ENCODE assay signal across 8 mouse cellular contexts in the genomic region with DNA sequence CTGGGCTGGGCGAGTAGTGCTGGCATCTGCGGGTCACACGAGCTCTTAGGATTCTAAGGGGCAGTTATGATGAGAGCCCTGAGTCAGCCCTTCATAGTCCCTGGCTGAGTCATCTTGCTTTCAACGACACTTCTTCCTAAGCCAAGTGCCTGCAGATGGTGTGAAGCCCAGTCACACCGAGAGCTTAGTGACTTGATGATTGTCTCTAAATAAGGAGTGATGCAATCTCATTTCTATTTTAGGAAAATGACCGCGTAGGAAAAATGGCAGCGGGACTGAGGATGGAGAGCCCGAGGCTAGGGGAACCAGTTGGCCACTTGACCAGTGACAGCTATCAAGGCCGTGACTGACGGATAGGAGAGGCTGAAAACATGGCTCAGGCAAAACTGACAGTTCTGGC.
A peak's percentile ranks its signal among the peaks of the same experiment; 100 is the strongest.
DNase-seq lines count a peak whose midpoint lies in the region; ATAC-seq and TF ChIP-seq lines count a peak whose summit lies in the region.

No protein-coding gene starts in this region.

- TF ChIP-seq CTCF in heart, postnatal 0 days (IDR thresholded peaks at IDR 0.05; ENCODE audit: low read depth): no peak

- no peaks in the 10 kb centered on the region for H3K36me3 ChIP-seq in kidney, embryonic 15.5 days
- H3K36me3 ChIP-seq in ES-E14 (ENCODE audit: control insufficient read depth, insufficient read depth, low read length, poor library complexity, severe bottlenecking): no peaks in the 10 kb centered on the region
- no peaks in the 10 kb centered on the region for H3K36me3 ChIP-seq in embryonic facial prominence, embryonic 13.5 days
- H3K36me3 ChIP-seq in heart, postnatal 0 days (replicated peaks; ENCODE audit: control insufficient read depth, insufficient read depth, low read length): no peaks in the 10 kb centered on the region
- H3K36me3 ChIP-seq in midbrain, embryonic 16.5 days (ENCODE audit: control insufficient read depth, insufficient read depth, low read length): no peaks in the 10 kb centered on the region
- H3K36me3 ChIP-seq in kidney, embryonic 14.5 days (ENCODE audit: control insufficient read depth, insufficient read depth, low read length): no peaks in the 10 kb centered on the region

- H3K27ac ChIP-seq in kidney, embryonic 15.5 days: no peak overlapping the region
- H3K27ac ChIP-seq in ES-E14 (ENCODE audit: insufficient read depth, low read depth, low read length, poor library complexity, severe bottlenecking): no peak overlapping the region
- no peak overlapping the region for H3K27ac ChIP-seq in embryonic facial prominence, embryonic 13.5 days
- no peak overlapping the region for H3K27ac ChIP-seq in heart, postnatal 0 days (ENCODE audit: low read depth)
- H3K27ac ChIP-seq in midbrain, embryonic 16.5 days (ENCODE audit: low read length): no peak overlapping the region
- no peak overlapping the region for H3K27ac ChIP-seq in kidney, embryonic 14.5 days (ENCODE audit: low read depth, low read length)

- H3K9ac ChIP-seq in kidney, embryonic 15.5 days: no peak overlapping the region
- H3K9ac ChIP-seq in ES-E14 (ENCODE audit: insufficient read depth, low read depth, low read length, poor library complexity, severe bottlenecking): no peak overlapping the region
- H3K9ac ChIP-seq in embryonic facial prominence, embryonic 13.5 days: no peak overlapping the region
- H3K9ac ChIP-seq in heart, postnatal 0 days (replicated peaks; ENCODE audit: low read depth, low read length): no peak overlapping the region
- H3K9ac ChIP-seq in midbrain, embryonic 16.5 days (ENCODE audit: low read depth, low read length): no peak overlapping the region
- no peak overlapping the region for H3K9ac ChIP-seq in kidney, embryonic 14.5 days (ENCODE audit: low read depth, low read length)

- peak overlapping the region; percentile 59; the same call in 1 of the 2 replicates for H3K4me2 ChIP-seq in kidney, embryonic 15.5 days
- H3K4me2 ChIP-seq in embryonic facial prominence, embryonic 13.5 days: peak overlapping the region; percentile 56; the same call in 1 of the 2 replicates
- peak overlapping the region; percentile 52 for H3K4me2 ChIP-seq in heart, postnatal 0 days (ENCODE audit: low read depth, low read length)
- no peak overlapping the region; the same call in 1 of the 2 replicates for H3K4me2 ChIP-seq in midbrain, embryonic 16.5 days (ENCODE audit: low read length)
- H3K4me2 ChIP-seq in kidney, embryonic 14.5 days (replicated peaks; ENCODE audit: low read depth, low read length): no peak overlapping the region

- H3K27me3 ChIP-seq in kidney, embryonic 15.5 days: 0 out of 2 replicates have a peak, but pooled peaks cover 4% of the 10 kb centered on the region
- H3K27me3 ChIP-seq in embryonic facial prominence, embryonic 13.5 days: no peaks in the 10 kb centered on the region
- H3K27me3 ChIP-seq in heart, postnatal 0 days (ENCODE audit: control insufficient read depth, insufficient read depth, low read length): peaks cover 23% of the 10 kb centered on the region; the same call in 1 of the 2 replicates
- H3K27me3 ChIP-seq in midbrain, embryonic 16.5 days (ENCODE audit: control insufficient read depth, insufficient read depth, low read depth, low read length): no peaks in the 10 kb centered on the region
- no peaks in the 10 kb centered on the region for H3K27me3 ChIP-seq in kidney, embryonic 14.5 days (ENCODE audit: control insufficient read depth, insufficient read depth, low read length)

- ATAC-seq in kidney, embryonic 15.5 days (replicated peaks; ENCODE audit: low FRiP score): no peak
- ATAC-seq in embryonic facial prominence, embryonic 13.5 days (ENCODE audit: insufficient number of reproducible peaks, insufficient read depth, low FRiP score, low TSS enrichment, low read depth): no peak
- ATAC-seq in heart, postnatal 0 days (ENCODE audit: insufficient read depth, low read depth): peak; percentile 76
- 0 out of 2 replicates have a peak, but pooled peaks have one; percentile 34 for ATAC-seq in midbrain, embryonic 16.5 days
- ATAC-seq in kidney, embryonic 14.5 days (ENCODE audit: low FRiP score, low TSS enrichment): no peak; the same call in 1 of the 2 replicates

- WGBS in kidney, embryonic 15.5 days: 70% methylated on average over 11 of the region's 11 CpGs
- 69% methylated on average over 11 of the region's 11 CpGs for WGBS in embryonic facial prominence, embryonic 13.5 days
- WGBS in heart, postnatal 0 days: 16% methylated on average over 11 of the region's 11 CpGs
- WGBS in midbrain, embryonic 16.5 days: 74% methylated on average over 11 of the region's 11 CpGs
- WGBS in kidney, embryonic 14.5 days: 75% methylated on average over 11 of the region's 11 CpGs

- no peak for TF ChIP-seq EP300 in heart, postnatal 0 days (IDR thresholded peaks at IDR 0.05; ENCODE audit: low read depth)

- peaks cover 35% of the 10 kb centered on the region for H3K4me1 ChIP-seq in kidney, embryonic 15.5 days
- H3K4me1 ChIP-seq in ES-E14 (ENCODE audit: control insufficient read depth in 2 of 2, insufficient read depth in 2 of 2, low read length in 2 of 2, poor library complexity in 1 of 2): peaks cover 0 to 10% of the 10 kb centered on the region in 2 experiments; a peak in 2 of 4 replicates
- H3K4me1 ChIP-seq in embryonic facial prominence, embryonic 13.5 days: peaks cover 24% of the 10 kb centered on the region
- peaks cover 13% of the 10 kb centered on the region; the same call in 1 of the 2 replicates for H3K4me1 ChIP-seq in heart, postnatal 0 days (ENCODE audit: control insufficient read depth, insufficient read depth)
- peaks cover 23% of the 10 kb centered on the region for H3K4me1 ChIP-seq in midbrain, embryonic 16.5 days (ENCODE audit: control insufficient read depth, insufficient read depth, low read length)
- H3K4me1 ChIP-seq in kidney, embryonic 14.5 days (ENCODE audit: control insufficient read depth, insufficient read depth, low read length): peaks cover 9% of the 10 kb centered on the region; the same call in 1 of the 2 replicates

- in situ Hi-C loops in ES-E14 (cut with MboI; ENCODE audit: low sequenced_read_pairs in 2 of 2, unreplicated experiment in 2 of 2): no loop called here

- H3K9me3 ChIP-seq in kidney, embryonic 15.5 days (replicated peaks): 0 out of 2 replicates have a peak, but pooled peaks cover 5% of the 10 kb centered on the region
- no peaks in the 10 kb centered on the region for H3K9me3 ChIP-seq in ES-E14 (ENCODE audit: control insufficient read depth, insufficient read depth, low read depth, low read length)
- H3K9me3 ChIP-seq in embryonic facial prominence, embryonic 13.5 days: peaks cover 4% of the 10 kb centered on the region; the same call in 1 of the 2 replicates
- H3K9me3 ChIP-seq in heart, postnatal 0 days (replicated peaks; ENCODE audit: control insufficient read depth, low read length): 0 out of 2 replicates have a peak, but pooled peaks cover 7% of the 10 kb centered on the region
- 0 out of 2 replicates have a peak, but pooled peaks cover 4% of the 10 kb centered on the region for H3K9me3 ChIP-seq in midbrain, embryonic 16.5 days (replicated peaks; ENCODE audit: control insufficient read depth, low read length, poor library complexity, severe bottlenecking)
- H3K9me3 ChIP-seq in kidney, embryonic 14.5 days (ENCODE audit: control insufficient read depth, low read length): peaks cover 7% of the 10 kb centered on the region; the same call in 1 of the 2 replicates

- H3K4me3 ChIP-seq in kidney, embryonic 15.5 days (replicated peaks): no peak overlapping the region
- no peak overlapping the region for H3K4me3 ChIP-seq in ES-E14 (ENCODE audit: insufficient read depth in 1 of 2, low read depth in 1 of 2, low read length in 2 of 2, poor library complexity in 1 of 2, severe bottlenecking in 1 of 2)
- H3K4me3 ChIP-seq in embryonic facial prominence, embryonic 13.5 days: no peak overlapping the region
- H3K4me3 ChIP-seq in heart, postnatal 0 days (ENCODE audit: low read depth, low read length): no peak overlapping the region
- no peak overlapping the region for H3K4me3 ChIP-seq in midbrain, embryonic 16.5 days (ENCODE audit: low read depth, low read length)
- H3K4me3 ChIP-seq in kidney, embryonic 14.5 days (ENCODE audit: low read length): no peak overlapping the region

- DNase-seq in kidney, adult 9 months: no peak
- DNase-seq in ES-E14 (ENCODE audit: low read depth, low spot score): peak; percentile 8
- DNase-seq in heart, postnatal 0 days (ENCODE audit: low spot score): peak; percentile 30
- DNase-seq in ovary, postnatal 14 days (ENCODE audit: low spot score): no peak

TF ChIP-seq in ES-E14, 5 proteins besides CTCF, POLR2A, EP300 and RAD21:
- no peak for TF ChIP-seq ZNF384 (IDR thresholded peaks at IDR 0.05; ENCODE audit: low read depth, low read length)
- no peak for TF ChIP-seq HCFC1 (IDR thresholded peaks at IDR 0.05; ENCODE audit: borderline replicate concordance, insufficient read depth, low read length)
- no peak for TF ChIP-seq ZC3H11A (IDR thresholded peaks at IDR 0.05; ENCODE audit: borderline replicate concordance, low read depth, low read length)
- TF ChIP-seq MAFK (IDR thresholded peaks at IDR 0.05; ENCODE audit: insufficient read depth, low read depth, low read length): no peak
- no peak for TF ChIP-seq CHD2 (IDR thresholded peaks at IDR 0.05; ENCODE audit: low read depth, low read length)

Comparison
In these comparisons a context has a peak if more than half of its experiments do, and no peak if none do; other contexts are left out.
1. H3K4me2 ChIP-seq: peak in kidney, embryonic 15.5 days (single experiment), embryonic facial prominence, embryonic 13.5 days (single experiment) and heart, postnatal 0 days (single experiment); none in midbrain, embryonic 16.5 days (single experiment) and kidney, embryonic 14.5 days (single experiment).
2. ATAC-seq: peak in heart, postnatal 0 days (single experiment) and midbrain, embryonic 16.5 days (single experiment); none in kidney, embryonic 15.5 days (single experiment), embryonic facial prominence, embryonic 13.5 days (single experiment) and kidney, embryonic 14.5 days (single experiment).
3. DNase-seq: peak in ES-E14 (single experiment) and heart, postnatal 0 days (single experiment); none in kidney, adult 9 months (single experiment) and ovary, postnatal 14 days (single experiment).